Comparison of ENCODE assay signal across 8 mouse cellular contexts in genomic region chr14:55642679-55643059, GRCm38 (mm10). TPM values are rescaled to one million over a fixed set of nuclear protein-coding genes. Genes with fewer than 3 reads are reported as not detected.
DNase-seq lines count a peak whose midpoint lies in the region; ATAC-seq and TF ChIP-seq lines count a peak whose summit lies in the region.

No protein-coding gene starts in this region.

- H3K9ac ChIP-seq in kidney, embryonic 16.5 days (replicated peaks; ENCODE audit: low read length) = peak overlapping the region; percentile 92
- H3K9ac ChIP-seq in embryonic facial prominence, embryonic 11.5 days (replicated peaks; ENCODE audit: low read length) = peak overlapping the region; percentile 96
- peak overlapping the region; percentile 95 for H3K9ac ChIP-seq in hindbrain, postnatal 0 days (replicated peaks; ENCODE audit: low read length)
- peak overlapping the region; percentile 92 for H3K9ac ChIP-seq in midbrain, embryonic 16.5 days (ENCODE audit: low read depth, low read length)

- H3K4me2 ChIP-seq in kidney, embryonic 16.5 days (replicated peaks; ENCODE audit: low read depth, low read length) = peak overlapping the region; percentile 88
- peak overlapping the region; percentile 50 for H3K4me2 ChIP-seq in embryonic facial prominence, embryonic 11.5 days (ENCODE audit: low read depth, low read length)
- H3K4me2 ChIP-seq in hindbrain, postnatal 0 days (ENCODE audit: low read depth, low read length) = peak overlapping the region; percentile 82
- H3K4me2 ChIP-seq in midbrain, embryonic 16.5 days (ENCODE audit: low read length) = peak overlapping the region; percentile 92

- H3K4me3 ChIP-seq in kidney, embryonic 16.5 days (ENCODE audit: low read length) = peak overlapping the region; percentile 99
- peak overlapping the region; percentile 93 for H3K4me3 ChIP-seq in embryonic facial prominence, embryonic 11.5 days (ENCODE audit: low read depth, low read length)
- peak overlapping the region; percentile 96 for H3K4me3 ChIP-seq in hindbrain, postnatal 0 days (ENCODE audit: low read length)
- H3K4me3 ChIP-seq in midbrain, embryonic 16.5 days (ENCODE audit: low read depth, low read length) = peak overlapping the region; percentile 68

- H3K9me3 ChIP-seq in kidney, embryonic 16.5 days (ENCODE audit: low read length) = no peaks in the 10 kb centered on the region
- no peaks in the 10 kb centered on the region for H3K9me3 ChIP-seq in embryonic facial prominence, embryonic 11.5 days (replicated peaks; ENCODE audit: control insufficient read depth, low read length)
- H3K9me3 ChIP-seq in hindbrain, postnatal 0 days (ENCODE audit: low read length) = no peaks in the 10 kb centered on the region
- no peaks in the 10 kb centered on the region for H3K9me3 ChIP-seq in midbrain, embryonic 16.5 days (replicated peaks; ENCODE audit: control insufficient read depth, low read length, poor library complexity, severe bottlenecking)

- H3K27ac ChIP-seq in kidney, embryonic 16.5 days (ENCODE audit: low read length) = peak overlapping the region; percentile 95
- H3K27ac ChIP-seq in embryonic facial prominence, embryonic 11.5 days (replicated peaks; ENCODE audit: low read depth, low read length) = peak overlapping the region; percentile 95; the same call in 1 of the 2 replicates
- H3K27ac ChIP-seq in hindbrain, postnatal 0 days = peak overlapping the region; percentile 98
- peak overlapping the region; percentile 96 for H3K27ac ChIP-seq in midbrain, embryonic 16.5 days (ENCODE audit: low read length)

- peaks cover 35% of the 10 kb centered on the region for H3K36me3 ChIP-seq in kidney, embryonic 16.5 days (ENCODE audit: insufficient read depth, low read length)
- H3K36me3 ChIP-seq in embryonic facial prominence, embryonic 11.5 days (replicated peaks; ENCODE audit: control insufficient read depth, insufficient read depth, low read depth, low read length) = peaks cover 2% of the 10 kb centered on the region; the same call in 1 of the 2 replicates
- H3K36me3 ChIP-seq in hindbrain, postnatal 0 days (ENCODE audit: insufficient read depth, low read length) = peaks cover 15% of the 10 kb centered on the region; the same call in 1 of the 2 replicates
- peaks cover 8% of the 10 kb centered on the region for H3K36me3 ChIP-seq in midbrain, embryonic 16.5 days (ENCODE audit: control insufficient read depth, insufficient read depth, low read length)

- peaks cover 21% of the 10 kb centered on the region for H3K4me1 ChIP-seq in kidney, embryonic 16.5 days (ENCODE audit: insufficient read depth, low read length)
- no peaks in the 10 kb centered on the region for H3K4me1 ChIP-seq in embryonic facial prominence, embryonic 11.5 days (ENCODE audit: control insufficient read depth, insufficient read depth, low read length)
- H3K4me1 ChIP-seq in hindbrain, postnatal 0 days (ENCODE audit: insufficient read depth, low read length) = peaks cover 12% of the 10 kb centered on the region; the same call in 1 of the 2 replicates
- peaks cover 16% of the 10 kb centered on the region for H3K4me1 ChIP-seq in midbrain, embryonic 16.5 days (ENCODE audit: control insufficient read depth, insufficient read depth, low read length)

- 22% methylated on average over 8 of the region's 8 CpGs for WGBS in kidney, embryonic 16.5 days
- 22% methylated on average over 8 of the region's 8 CpGs for WGBS in embryonic facial prominence, embryonic 11.5 days
- WGBS in hindbrain, postnatal 0 days = 20% methylated on average over 8 of the region's 8 CpGs
- 24% methylated on average over 8 of the region's 8 CpGs for WGBS in midbrain, embryonic 16.5 days

- peak; percentile 36 for ATAC-seq in kidney, embryonic 16.5 days (ENCODE audit: low FRiP score, low TSS enrichment)
- peak; percentile 25; the same call in 1 of the 2 replicates for ATAC-seq in embryonic facial prominence, embryonic 11.5 days (replicated peaks; ENCODE audit: insufficient number of reproducible peaks, low FRiP score, low TSS enrichment, low read depth)
- peak; percentile 50 for ATAC-seq in hindbrain, postnatal 0 days
- peak; percentile 58 for ATAC-seq in midbrain, embryonic 16.5 days

- no peak for TF ChIP-seq CTCF in hindbrain, postnatal 0 days (IDR thresholded peaks at IDR 0.05; ENCODE audit: low read depth)

- H3K27me3 ChIP-seq in kidney, embryonic 16.5 days (ENCODE audit: insufficient read depth, low read length) = no peaks in the 10 kb centered on the region
- H3K27me3 ChIP-seq in embryonic facial prominence, embryonic 11.5 days (ENCODE audit: control insufficient read depth, insufficient read depth, low read length) = no peaks in the 10 kb centered on the region
- H3K27me3 ChIP-seq in hindbrain, postnatal 0 days (ENCODE audit: insufficient read depth, low read length) = no peaks in the 10 kb centered on the region
- no peaks in the 10 kb centered on the region for H3K27me3 ChIP-seq in midbrain, embryonic 16.5 days (ENCODE audit: control insufficient read depth, insufficient read depth, low read depth, low read length)

- no peak for DNase-seq in kidney, postnatal 36 days
- no peak for DNase-seq in embryonic facial prominence, embryonic 11.5 days (ENCODE audit: low spot score)
- DNase-seq in hindbrain, postnatal 0 days (ENCODE audit: low spot score) = no peak
- DNase-seq in adrenal gland, postnatal 36 days = no peak
- no peak for DNase-seq in cerebellum, postnatal 14 days
- DNase-seq in layer of hippocampus, adult 18-20 months (ENCODE audit: low spot score in 2 of 2) = no peak

RNA-seq across cellular contexts. Expression of gene Tm9sf1, which starts 0.9 kb away (rescaled TPM):
- 137 and 139 TPM in 2 replicates for polyA plus RNA-seq in kidney, embryonic 16.5 days (2015; fragmentation: Nextera tagmentation; extraction: Ambion mirVana)
- polyA plus RNA-seq in embryonic facial prominence, embryonic 11.5 days (2014; fragmentation: Nextera tagmentation; extraction: Ambion mirVana) = 68.4 and 70.2 TPM in 2 replicates
- total RNA-seq in hindbrain, postnatal 0 days (2014; rRNA removed) = 55.3 and 59.3 TPM in 2 replicates
- 59.7 and 62.8 TPM in 2 replicates for polyA plus RNA-seq in hindbrain, postnatal 0 days (2015; fragmentation: Nextera tagmentation; extraction: Ambion mirVana)
- 57.8 and 60.0 TPM in 2 replicates for polyA plus RNA-seq in midbrain, embryonic 16.5 days (2015; fragmentation: Nextera tagmentation; extraction: Ambion mirVana)
- 10 to 100 TPM; 83.2 to 98.1 TPM for total RNA-seq in adrenal gland, postnatal 36 days (2021)
- total RNA-seq in layer of hippocampus, adult 18-20 months (2021) = 10 to 100 TPM; 39.6 to 40.8 TPM

RNA-seq across cellular contexts. Expression of gene Gm49378, which starts 5.0 kb away (rescaled TPM):
- 1.5 and 1.6 TPM in 2 replicates for polyA plus RNA-seq in kidney, embryonic 16.5 days (2015; fragmentation: Nextera tagmentation; extraction: Ambion mirVana)
- polyA plus RNA-seq in embryonic facial prominence, embryonic 11.5 days (2014; fragmentation: Nextera tagmentation; extraction: Ambion mirVana) = 2.6 and 3.5 TPM in 2 replicates
- 2.8 and 7.9 TPM in 2 replicates for total RNA-seq in hindbrain, postnatal 0 days (2014; rRNA removed)
- 1.0 and 1.4 TPM in 2 replicates for polyA plus RNA-seq in hindbrain, postnatal 0 days (2015; fragmentation: Nextera tagmentation; extraction: Ambion mirVana)
- polyA plus RNA-seq in midbrain, embryonic 16.5 days (2015; fragmentation: Nextera tagmentation; extraction: Ambion mirVana) = 2.1 and 2.4 TPM in 2 replicates
- not detected for total RNA-seq in adrenal gland, postnatal 36 days (2021)
- total RNA-seq in layer of hippocampus, adult 18-20 months (2021) = 1 to 10 TPM; 2.7 to 3.8 TPM

RNA-seq across cellular contexts. Expression of gene Ipo4, which starts 6.9 kb away (rescaled TPM):
- polyA plus RNA-seq in kidney, embryonic 16.5 days (2015; fragmentation: Nextera tagmentation; extraction: Ambion mirVana) = 120 and 130 TPM in 2 replicates
- 85.0 and 86.9 TPM in 2 replicates for polyA plus RNA-seq in embryonic facial prominence, embryonic 11.5 days (2014; fragmentation: Nextera tagmentation; extraction: Ambion mirVana)
- 120 and 132 TPM in 2 replicates for total RNA-seq in hindbrain, postnatal 0 days (2014; rRNA removed)
- 92.5 and 106 TPM in 2 replicates for polyA plus RNA-seq in hindbrain, postnatal 0 days (2015; fragmentation: Nextera tagmentation; extraction: Ambion mirVana)
- 116 and 123 TPM in 2 replicates for polyA plus RNA-seq in midbrain, embryonic 16.5 days (2015; fragmentation: Nextera tagmentation; extraction: Ambion mirVana)
- total RNA-seq in adrenal gland, postnatal 36 days (2021) = 100 to 1,000 TPM; 112 to 157 TPM
- 100 to 1,000 TPM; 119 to 128 TPM for total RNA-seq in layer of hippocampus, adult 18-20 months (2021)

RNA-seq across cellular contexts. Expression of gene Tssk4, which starts 7.3 kb away (rescaled TPM):
- 1.1 and 1.3 TPM in 2 replicates for polyA plus RNA-seq in kidney, embryonic 16.5 days (2015; fragmentation: Nextera tagmentation; extraction: Ambion mirVana)
- 0.38 and 0.84 TPM in 2 replicates for polyA plus RNA-seq in embryonic facial prominence, embryonic 11.5 days (2014; fragmentation: Nextera tagmentation; extraction: Ambion mirVana)
- total RNA-seq in hindbrain, postnatal 0 days (2014; rRNA removed) = 0.32 and 1.3 TPM in 2 replicates
- 0.24 and 0.28 TPM in 2 replicates for polyA plus RNA-seq in hindbrain, postnatal 0 days (2015; fragmentation: Nextera tagmentation; extraction: Ambion mirVana)
- 0.20 and 0.28 TPM in 2 replicates for polyA plus RNA-seq in midbrain, embryonic 16.5 days (2015; fragmentation: Nextera tagmentation; extraction: Ambion mirVana)
- 1 to 10 TPM; 1.6 to 1.7 TPM for total RNA-seq in adrenal gland, postnatal 36 days (2021)
- total RNA-seq in layer of hippocampus, adult 18-20 months (2021) = 1 to 10 TPM in 1 of 2 experiments, under 1 TPM in 1; 0.79 to 1.2 TPM

RNA-seq across cellular contexts. Expression of gene Mdp1, which starts 17.6 kb away (rescaled TPM):
- polyA plus RNA-seq in kidney, embryonic 16.5 days (2015; fragmentation: Nextera tagmentation; extraction: Ambion mirVana) = 59.8 and 61.0 TPM in 2 replicates
- polyA plus RNA-seq in embryonic facial prominence, embryonic 11.5 days (2014; fragmentation: Nextera tagmentation; extraction: Ambion mirVana) = 62.5 and 63.6 TPM in 2 replicates
- 40.6 and 45.1 TPM in 2 replicates for total RNA-seq in hindbrain, postnatal 0 days (2014; rRNA removed)
- 70.6 and 70.8 TPM in 2 replicates for polyA plus RNA-seq in hindbrain, postnatal 0 days (2015; fragmentation: Nextera tagmentation; extraction: Ambion mirVana)
- 81.0 and 84.6 TPM in 2 replicates for polyA plus RNA-seq in midbrain, embryonic 16.5 days (2015; fragmentation: Nextera tagmentation; extraction: Ambion mirVana)
- 10 to 100 TPM; 43.6 to 76.9 TPM for total RNA-seq in adrenal gland, postnatal 36 days (2021)
- total RNA-seq in layer of hippocampus, adult 18-20 months (2021) = 10 to 100 TPM; 45.5 to 52.3 TPM
